Mouse (Mus musculus) lung, adult 18-20 months (tissue): ENCODE data around the gene Birc6.

ENCODE experiments used
- DNase-seq, 2 experiments: peaks; one replicate each; pipeline ENCODE4 v3.0.0; 2022; ENCODE audit warnings: mixed read lengths in 2 of 2

Gene Birc6

GRCm38 (mm10) chr17:74711627-74712026, 183.5 kb downstream of the Birc6 start:
- no peak for DNase-seq

GRCm38 (mm10) chr17:74715128-74715527, 187.0 kb downstream of the Birc6 start:
- no peak for DNase-seq

DNA sequence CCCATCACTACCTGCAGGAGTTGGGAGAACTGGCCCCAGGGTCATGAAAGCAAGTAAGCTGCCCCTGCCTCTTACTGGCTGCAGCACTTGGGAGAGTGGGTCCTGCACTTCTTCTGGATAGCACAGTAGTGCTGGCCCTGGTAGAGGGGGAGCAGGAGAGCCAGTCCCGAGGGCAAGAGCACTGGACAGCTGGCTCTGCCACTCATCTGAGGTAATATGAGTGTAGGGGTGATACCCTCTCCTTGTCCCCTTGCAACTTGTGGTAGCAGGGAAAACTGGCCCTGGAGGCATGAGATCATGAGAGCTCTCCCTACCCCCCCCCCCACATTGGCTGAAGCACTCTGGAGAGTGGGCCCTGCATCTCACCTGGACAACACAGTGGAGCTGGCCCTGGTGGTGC, 187.6 kb downstream of the Birc6 start:
- DNase-seq, result no peak

DNA sequence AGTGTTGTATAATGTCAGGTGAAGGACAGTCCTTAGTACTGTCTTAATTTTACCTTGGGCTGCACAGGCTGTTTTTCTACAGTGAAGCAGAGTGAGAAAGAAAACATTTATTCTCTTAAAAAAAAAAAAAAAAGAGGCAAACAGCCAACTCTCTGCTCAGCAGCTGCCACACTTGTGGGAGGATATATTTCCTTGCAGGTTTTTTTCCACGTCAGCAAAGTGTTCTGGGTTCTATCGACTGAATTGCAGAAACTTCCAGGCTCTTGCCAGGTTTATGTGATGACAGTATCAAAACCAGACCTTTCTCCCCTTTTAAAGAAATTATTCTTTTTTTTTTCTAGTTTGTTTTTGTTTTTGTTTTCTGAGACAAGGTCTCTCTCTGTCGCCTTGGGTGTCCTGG, 188.5 kb downstream of the Birc6 start:
- DNase-seq, result no peak

DNA sequence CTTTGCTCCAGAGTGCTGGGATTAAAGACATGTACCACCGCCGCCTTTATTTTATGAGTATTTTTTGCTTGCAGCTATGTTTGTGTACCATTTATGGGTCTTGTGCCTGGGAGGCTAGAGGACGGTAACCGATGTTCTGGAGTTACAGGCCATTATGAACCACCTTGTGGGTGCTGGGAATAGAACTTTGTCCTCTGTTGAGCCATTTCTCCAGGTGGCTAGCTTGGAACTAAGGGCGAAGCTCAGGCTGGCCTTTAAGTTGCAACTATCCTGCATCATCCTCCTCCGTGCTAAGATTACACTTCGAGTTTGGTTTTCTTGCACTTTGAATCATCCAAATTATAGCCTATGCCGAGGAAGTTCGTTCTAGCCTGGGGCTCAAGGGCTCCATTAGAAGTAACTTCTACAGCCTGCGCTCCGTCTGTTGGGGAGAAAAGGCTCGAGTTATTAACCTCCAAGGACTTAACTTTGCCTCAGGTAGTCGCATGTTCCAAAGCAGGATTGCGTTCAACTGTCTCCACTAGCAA, 189.1 kb downstream of the Birc6 start:
- DNase-seq, result no peak

DNA sequence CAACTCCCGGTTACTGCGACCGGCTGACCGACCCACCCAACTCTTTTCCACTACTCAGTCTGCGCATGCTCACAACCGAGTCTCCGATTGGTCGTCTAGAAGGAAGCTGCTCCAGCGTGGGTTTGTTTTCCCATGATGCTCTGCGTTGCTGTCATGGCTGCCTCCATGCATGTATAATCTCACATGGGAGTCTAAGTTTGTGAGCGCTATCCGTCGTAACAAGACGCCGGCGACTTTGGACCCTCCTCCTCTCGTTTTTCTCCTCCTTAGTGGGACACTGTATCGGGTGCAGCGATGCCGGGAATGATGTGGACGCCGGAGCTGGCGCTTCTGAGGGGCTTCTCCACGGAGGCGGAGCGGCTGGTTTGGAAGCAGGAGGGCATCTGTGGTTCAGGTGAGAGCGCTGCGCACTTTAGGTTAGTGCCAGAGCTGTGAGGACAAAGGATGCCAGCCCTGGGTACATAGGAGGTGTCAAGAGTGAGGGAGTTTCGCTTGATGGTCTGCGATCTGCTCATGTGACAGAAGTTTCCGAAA, 189.6 kb downstream of the Birc6 start, which contains the start of gene Ttc27:
Gene Ttc27 (plus strand): TSS at position 115 of the 534 bp plus-strand sequence.
- DNase-seq, result peak; percentile 97 to 98

DNA sequence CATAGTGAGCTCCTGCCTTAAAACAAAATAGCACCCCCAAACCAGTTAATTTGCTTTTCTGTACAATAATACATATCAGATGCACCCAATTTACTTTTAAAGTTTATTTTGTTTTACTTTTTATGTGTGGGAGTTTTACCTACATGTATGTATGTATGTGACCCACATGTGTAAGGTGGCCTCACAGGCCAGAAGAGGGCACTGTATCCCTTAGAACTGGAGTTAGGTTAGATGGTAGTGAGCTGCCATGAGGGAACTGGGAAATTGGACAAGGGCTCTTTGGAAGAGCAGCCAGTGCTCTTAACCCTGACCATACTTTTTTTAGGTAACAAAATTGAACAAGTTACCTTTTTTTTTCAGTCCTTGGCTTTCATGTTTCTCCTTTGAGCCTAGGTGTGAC, 204.8 kb downstream of the Birc6 start:
- no peak for DNase-seq

DNA sequence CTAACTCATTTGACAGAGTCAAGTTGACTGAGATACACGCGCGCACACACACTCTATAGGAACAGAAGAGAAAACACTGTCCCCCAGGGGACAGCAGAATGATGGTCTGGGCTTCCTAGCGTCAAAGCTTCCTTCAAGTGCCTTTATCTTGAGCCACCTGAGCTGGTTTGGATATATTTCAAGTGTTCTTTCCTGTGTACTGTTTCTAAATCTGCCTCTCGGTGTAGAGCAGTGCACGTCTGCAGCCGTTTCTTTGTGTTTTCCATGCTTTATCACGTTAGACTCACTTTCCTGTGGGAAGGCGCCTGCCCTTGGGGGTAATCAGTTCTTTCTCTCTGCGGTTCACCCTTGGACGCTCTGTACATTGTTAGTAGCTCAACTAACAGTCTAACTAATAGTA, 207.3 kb downstream of the Birc6 start:
- DNase-seq, result no peak

DNA sequence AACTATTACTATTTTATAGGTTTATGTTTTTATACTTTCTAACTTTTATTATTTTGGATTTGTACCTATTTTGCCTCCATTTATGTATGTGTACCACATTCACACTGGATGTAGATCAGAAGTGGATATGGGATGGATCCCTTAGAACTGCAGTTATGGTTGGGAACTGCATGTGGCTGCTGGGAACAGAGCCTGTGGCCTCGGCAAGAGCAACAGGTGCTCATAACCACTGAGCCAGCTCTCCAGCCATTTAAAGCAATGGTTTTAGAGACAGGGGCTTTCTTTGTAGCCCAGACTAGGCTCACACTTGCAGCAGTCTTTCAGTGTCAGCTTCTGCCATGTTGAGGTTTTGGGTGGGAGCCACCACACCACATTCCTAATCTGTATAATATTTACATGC, 221.6 kb downstream of the Birc6 start:
- DNase-seq, result no peak

DNA sequence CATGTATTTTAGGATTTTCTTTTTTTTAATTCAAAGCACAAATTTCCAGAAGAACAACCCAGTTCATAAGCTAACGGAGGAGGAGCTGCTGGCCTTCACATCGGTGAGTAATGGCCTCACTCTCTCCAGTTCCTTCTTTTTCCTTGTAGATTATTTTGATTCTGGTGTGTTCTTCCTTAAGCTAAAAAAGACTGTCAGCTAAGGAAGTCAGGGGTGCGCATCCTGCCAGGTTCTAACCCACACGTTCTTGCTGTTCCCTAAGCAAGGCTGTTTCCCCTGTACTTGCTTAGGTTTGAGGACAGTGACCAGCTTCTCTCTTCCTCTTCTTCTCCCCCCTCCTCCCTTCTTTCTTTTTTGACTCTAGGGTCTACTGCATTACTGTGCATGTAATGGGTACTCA, 222.9 kb downstream of the Birc6 start:
- no peak for DNase-seq
